Mouse (Mus musculus) bone marrow, adult 2 months (tissue): ENCODE data around the gene Ppp3ca.

ENCODE experiments used
- CTCF ChIP-seq: fragments of 200-500 bp; IDR thresholded peaks from 2 replicates; pipeline ENCODE4 v1.5.1; 2011; ENCODE audit warnings: low read length, control low read depth; ENCODE audit not compliant: control insufficient read depth, insufficient read depth
- POLR2A ChIP-seq: fragments of 200-500 bp; IDR thresholded peaks from 2 replicates; pipeline ENCODE4 v1.6.1; 2011; ENCODE audit warnings: low read depth, mild to moderate bottlenecking, control low read depth, low read length, borderline replicate concordance; ENCODE audit not compliant: control insufficient read depth

DNA sequence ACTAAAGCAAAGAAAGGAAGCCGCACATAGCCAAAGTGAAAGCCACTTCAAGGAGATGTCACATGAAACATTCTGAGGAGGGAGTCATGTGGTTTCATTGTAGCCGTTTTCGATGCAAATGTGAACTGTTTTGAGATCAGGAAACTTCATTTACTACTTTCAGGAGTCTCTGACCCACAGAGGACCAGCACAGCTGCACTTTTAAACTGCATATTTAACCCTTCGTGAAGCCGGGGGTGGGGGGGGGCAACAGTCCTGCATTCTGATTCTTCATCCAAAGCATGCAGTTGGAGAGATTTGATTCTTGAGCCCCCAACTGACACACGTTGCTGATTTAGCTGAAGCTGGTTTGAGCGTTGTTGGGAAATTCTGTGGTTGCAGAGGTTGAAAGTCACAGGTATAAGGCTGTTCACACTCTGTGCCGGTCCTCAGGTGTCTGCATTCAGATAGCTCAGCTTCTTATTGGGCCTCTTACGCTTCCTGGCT is 18.2 kb downstream of the Ppp3ca start:
- no peak for TF ChIP-seq CTCF
- TF ChIP-seq POLR2A, result no peak
